13 mouse cellular contexts compared by ENCODE assay signal in the genomic region with DNA sequence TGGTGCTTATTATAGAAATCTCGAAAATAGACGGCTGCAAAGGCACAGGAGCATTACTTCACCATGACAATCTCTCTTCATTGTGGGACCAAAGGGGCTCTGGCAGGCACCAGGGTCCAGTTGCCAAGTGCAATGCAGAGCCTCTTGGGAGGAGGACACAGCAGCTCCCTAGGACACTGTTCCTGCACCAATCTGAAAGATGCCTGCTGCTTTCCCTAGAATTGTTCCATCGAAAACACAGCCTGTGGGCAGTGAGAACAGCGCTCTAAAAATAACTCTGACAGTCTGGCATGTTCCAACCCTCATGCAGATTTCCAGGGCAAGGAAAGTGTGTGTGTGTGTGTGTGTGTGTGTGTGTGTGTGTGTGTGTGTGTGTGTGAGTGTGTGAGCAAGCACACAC.
DNase-seq lines count a peak whose midpoint lies in the region; ATAC-seq and TF ChIP-seq lines count a peak whose summit lies in the region.
"Had no signal": no experiment of that assay in that cellular context is flagged by ENCODE, and none has a peak within 500 bp of the region (broad histone marks: within the 10 kb centered on the region; RNA-seq: fewer than 3 reads in every experiment).

No protein-coding gene starts in this region.

- TF ChIP-seq EP300 in heart, postnatal 0 days (IDR thresholded peaks at IDR 0.05; ENCODE audit: low read depth) = no peak

- H3K4me1 ChIP-seq in heart, embryonic 12.5 days (replicated peaks) = peaks cover 17% of the 10 kb centered on the region
- no peaks in the 10 kb centered on the region; the same call in 1 of the 2 replicates for H3K4me1 ChIP-seq in heart, postnatal 0 days (ENCODE audit: control insufficient read depth, insufficient read depth)
- H3K4me1 ChIP-seq: liver, embryonic 12.5 days; midbrain, embryonic 10.5 days had no signal

- peak; percentile 16 for DNase-seq in cerebellum, adult 9-11 months
- no peak for DNase-seq in cerebellum, adult 11-12 months
- DNase-seq in heart, postnatal 36 days = no peak
- DNase-seq in left cerebral cortex, postnatal 14 days (ENCODE audit: low spot score in 2 of 2) = peak; percentile 39 to 71
- DNase-seq in left cerebral cortex, postnatal 4 days = no peak
- DNase-seq in heart, postnatal 0 days (ENCODE audit: low spot score) = peak; percentile 54
- DNase-seq in urinary bladder, adult 2 months (ENCODE audit: low spot score) = no peak
- DNase-seq: lung, postnatal 14 days; thymus, postnatal 25 days had no signal

- TF ChIP-seq CTCF in heart, postnatal 0 days (IDR thresholded peaks at IDR 0.05; ENCODE audit: low read depth) = no peak

- peak overlapping the region; percentile 87 for H3K27ac ChIP-seq in heart, embryonic 12.5 days (ENCODE audit: poor library complexity, severe bottlenecking)
- peak overlapping the region; percentile 88 for H3K27ac ChIP-seq in heart, postnatal 0 days (ENCODE audit: low read depth)
- H3K27ac ChIP-seq: liver, embryonic 12.5 days; midbrain, embryonic 10.5 days had no signal

- no peak overlapping the region for H3K9ac ChIP-seq in heart, embryonic 12.5 days
- no peak overlapping the region for H3K9ac ChIP-seq in heart, postnatal 0 days (replicated peaks; ENCODE audit: low read depth, low read length)
- H3K9ac ChIP-seq: liver, embryonic 12.5 days had no signal

- peaks cover 25% of the 10 kb centered on the region for H3K36me3 ChIP-seq in heart, embryonic 12.5 days
- no peaks in the 10 kb centered on the region for H3K36me3 ChIP-seq in heart, postnatal 0 days (replicated peaks; ENCODE audit: control insufficient read depth, insufficient read depth, low read length)

- no peak overlapping the region for H3K4me3 ChIP-seq in heart, embryonic 12.5 days
- H3K4me3 ChIP-seq in heart, postnatal 0 days (ENCODE audit: low read depth, low read length) = no peak overlapping the region
- H3K4me3 ChIP-seq: liver, embryonic 12.5 days; midbrain, embryonic 10.5 days had no signal

- intact Hi-C loops in heart, postnatal 36 days (cut with DNase I) = loop anchor here (10.0 kb wide), 1 partner anchor 176 kb away; a partner anchor contains a TSS
- intact Hi-C loops in left cerebral cortex, postnatal 14 days (cut with DNase I) = loop anchor here (10.0 kb wide), 1 partner anchor 436 kb away; no protein-coding TSS in a partner anchor
- intact Hi-C loops in left cerebral cortex, postnatal 4 days (cut with DNase I) = loop anchor here (10.0 kb wide), 1 partner anchor 436 kb away; no protein-coding TSS in a partner anchor

- ATAC-seq in heart, embryonic 12.5 days (ENCODE audit: insufficient number of reproducible peaks, low FRiP score) = 0 out of 2 replicates have a peak, but pooled peaks have one; percentile 36
- peak; percentile 82 for ATAC-seq in heart, postnatal 0 days (ENCODE audit: insufficient read depth, low read depth)
- ATAC-seq: liver, embryonic 12.5 days; Patski had no signal

- H3K4me2 ChIP-seq in heart, embryonic 12.5 days = no peak overlapping the region
- H3K4me2 ChIP-seq in heart, postnatal 0 days (ENCODE audit: low read depth, low read length) = no peak overlapping the region
- H3K4me2 ChIP-seq: liver, embryonic 12.5 days had no signal

- H3K9me3 ChIP-seq in heart, embryonic 12.5 days (replicated peaks) = no peaks in the 10 kb centered on the region
- H3K9me3 ChIP-seq in heart, postnatal 0 days (replicated peaks; ENCODE audit: control insufficient read depth, low read length) = no peaks in the 10 kb centered on the region
- H3K9me3 ChIP-seq: liver, embryonic 12.5 days; midbrain, embryonic 10.5 days had no signal

- H3K27me3 ChIP-seq in heart, embryonic 12.5 days (replicated peaks) = no peaks in the 10 kb centered on the region
- no peaks in the 10 kb centered on the region for H3K27me3 ChIP-seq in heart, postnatal 0 days (ENCODE audit: control insufficient read depth, insufficient read depth, low read length)
- H3K27me3 ChIP-seq: Patski had no signal

- whole genome bisulfite sequencing in heart, embryonic 12.5 days = 67% methylated on average over 4 of the region's 4 CpGs
- WGBS in heart, postnatal 0 days = 53% methylated on average over 4 of the region's 4 CpGs

Comparison
In these comparisons a context has a peak if more than half of its experiments do, and no peak if none do; other contexts are left out.
1. DNase-seq: peak in cerebellum, adult 9-11 months (single experiment), left cerebral cortex, postnatal 14 days (2 of 2) and heart, postnatal 0 days (single experiment); none in cerebellum, adult 11-12 months (single experiment), heart, postnatal 36 days (0 of 2), left cerebral cortex, postnatal 4 days (single experiment) and urinary bladder, adult 2 months (single experiment).